Mouse (Mus musculus): ENCODE data around the gene Anxa11. TPM values are rescaled to one million over a fixed set of nuclear protein-coding genes. Genes with fewer than 3 reads are reported as not detected.
"Not testable (repeated sequence)": the region's sequence is repeated elsewhere in the genome, so short reads cannot be mapped to it uniquely, and the experiment has no call there.

Anxa11 gene
- polyA plus RNA-seq, 1 experiment from 2014 or later: 7.3 TPM

GRCm38 (mm10) chr14:25811026-25811425, 30.9 kb upstream of the Anxa11 start:
- not testable (repeated sequence) for H3K9ac ChIP-seq; ATAC-seq (ENCODE audit: low read depth); H3K27ac ChIP-seq; H3K9me3 ChIP-seq (replicated peaks); DNase-seq; H3K36me3 ChIP-seq; H3K4me3 ChIP-seq (replicated peaks); H3K27me3 ChIP-seq; H3K4me2 ChIP-seq; H3K4me1 ChIP-seq (replicated peaks)
- WGBS (ENCODE audit: insufficient replicate concordance): 57% methylated on average over 1 of the region's 1 CpGs

DNA sequence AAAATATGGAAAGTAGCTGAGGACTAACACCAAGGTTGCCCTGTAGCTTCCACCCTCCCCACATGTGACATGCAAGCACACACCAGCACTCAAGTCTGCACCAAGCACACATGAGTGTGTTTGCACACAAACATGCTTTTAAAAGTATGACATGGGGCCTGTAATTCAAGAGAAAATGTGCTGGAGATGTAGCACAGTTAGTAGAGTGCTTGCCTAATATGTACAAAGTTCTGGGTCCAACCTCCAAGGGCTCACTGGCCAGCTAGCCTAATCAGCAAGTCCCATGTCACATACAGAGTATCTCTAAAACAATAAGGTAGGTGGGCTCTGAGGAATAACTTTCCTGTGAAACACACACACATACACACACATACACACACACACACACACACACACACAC, 27.8 kb upstream of the Anxa11 start:
- ATAC-seq (ENCODE audit: low read depth) (no peak), DNase-seq (no peak)
- no peaks in the 10 kb centered on the region for H3K27me3 ChIP-seq
- no peak overlapping the region for H3K9ac ChIP-seq
- no peak overlapping the region for H3K27ac ChIP-seq
- no peaks in the 10 kb centered on the region for H3K36me3 ChIP-seq
- H3K4me3 ChIP-seq (replicated peaks): no peak overlapping the region
- H3K9me3 ChIP-seq (replicated peaks): no peaks in the 10 kb centered on the region
- no peak overlapping the region for H3K4me2 ChIP-seq
- no peaks in the 10 kb centered on the region for H3K4me1 ChIP-seq (replicated peaks)

DNA sequence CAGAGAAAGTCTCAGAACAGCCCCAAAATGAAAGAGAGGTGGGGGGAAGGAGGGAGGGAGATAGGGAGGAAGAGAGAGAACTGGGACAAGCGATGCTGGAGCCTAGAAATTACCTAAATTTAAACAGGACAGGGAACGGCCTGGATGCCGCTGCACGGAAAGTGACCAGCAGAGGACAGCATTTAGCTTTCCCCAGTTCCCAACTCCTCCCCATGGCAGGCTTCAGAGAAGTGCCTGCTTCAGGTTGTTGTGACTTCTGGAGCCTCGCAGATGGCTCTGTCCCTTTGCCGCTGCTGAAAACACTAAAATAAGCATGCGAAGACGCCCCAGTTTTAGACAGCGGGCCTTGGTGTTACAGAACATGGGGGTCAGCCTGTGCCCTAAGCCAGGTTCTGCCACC, 25.5 kb upstream of the Anxa11 start:
- no peak for ATAC-seq (ENCODE audit: low read depth)
- no peak for DNase-seq
- H3K36me3 ChIP-seq: no peaks in the 10 kb centered on the region
- H3K4me2 ChIP-seq: no peak overlapping the region
- H3K9ac ChIP-seq: no peak overlapping the region
- no peaks in the 10 kb centered on the region for H3K9me3 ChIP-seq (replicated peaks)
- WGBS (ENCODE audit: insufficient replicate concordance): 14% methylated on average over 9 of the region's 9 CpGs
- H3K27ac ChIP-seq: no peak overlapping the region
- no peak overlapping the region for H3K4me3 ChIP-seq (replicated peaks)
- H3K4me1 ChIP-seq (replicated peaks): no peaks in the 10 kb centered on the region
- no peaks in the 10 kb centered on the region for H3K27me3 ChIP-seq

DNA sequence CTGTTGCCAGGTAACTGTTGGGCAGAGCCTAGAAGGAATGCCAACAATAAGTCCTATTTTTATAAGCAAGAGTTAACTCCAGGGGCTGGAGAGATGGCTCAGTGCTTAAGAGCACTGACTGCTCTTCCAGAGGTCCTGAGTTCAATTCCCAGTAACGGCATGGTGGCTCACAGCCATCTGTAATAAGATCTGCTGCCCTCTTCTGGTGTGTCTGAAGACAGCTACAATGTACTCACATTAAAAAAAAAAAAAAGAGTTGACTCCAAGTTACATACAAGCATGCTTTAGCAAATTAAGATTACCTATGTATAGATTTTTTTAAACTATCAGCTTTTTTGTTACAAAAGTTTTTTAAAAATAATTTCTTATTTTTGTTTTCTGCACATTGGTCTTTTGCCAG, 19.4 kb upstream of the Anxa11 start:
- 56% methylated on average over 1 of the region's 1 CpGs for WGBS (ENCODE audit: insufficient replicate concordance)

DNA sequence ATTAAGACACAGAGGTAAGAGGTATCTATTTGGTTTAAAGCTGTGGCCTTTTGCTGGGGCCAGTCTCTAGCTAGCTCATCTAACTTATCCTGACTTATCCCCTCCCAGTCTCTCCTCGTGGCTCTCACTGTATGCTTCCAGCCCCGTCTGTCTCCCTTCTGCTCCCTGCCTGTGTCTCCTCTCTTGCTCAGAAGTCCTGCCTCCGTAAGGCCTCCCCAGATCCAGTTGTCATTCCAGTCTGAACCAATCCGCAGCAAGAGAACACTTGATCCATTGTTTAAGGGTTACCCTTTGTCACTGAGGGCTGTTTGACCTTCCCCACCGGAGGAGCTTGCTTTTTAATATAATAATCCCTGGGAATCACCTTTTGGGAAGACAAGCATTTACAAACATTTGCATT, 17.0 kb upstream of the Anxa11 start:
- peaks cover 3% of the 10 kb centered on the region; the same call in 1 of the 2 replicates for H3K27me3 ChIP-seq
- no peak for ATAC-seq (ENCODE audit: low read depth)

More for the DNA sequence above, 19.4 kb upstream of the Anxa11 start:
- Histone ChIP-seq H3K4me2 (no peak overlapping the region), H3K9ac (no peak overlapping the region), H3K4me1 (replicated peaks) (no peaks in the 10 kb centered on the region), H3K27ac (no peak overlapping the region), H3K9me3 (replicated peaks) (no peaks in the 10 kb centered on the region), H3K4me3 (replicated peaks) (no peak overlapping the region), H3K36me3 (no peaks in the 10 kb centered on the region), H3K27me3 (peaks cover 3% of the 10 kb centered on the region; the same call in 1 of the 2 replicates)
- no peak for DNase-seq
- ATAC-seq (ENCODE audit: low read depth): no peak

DNA sequence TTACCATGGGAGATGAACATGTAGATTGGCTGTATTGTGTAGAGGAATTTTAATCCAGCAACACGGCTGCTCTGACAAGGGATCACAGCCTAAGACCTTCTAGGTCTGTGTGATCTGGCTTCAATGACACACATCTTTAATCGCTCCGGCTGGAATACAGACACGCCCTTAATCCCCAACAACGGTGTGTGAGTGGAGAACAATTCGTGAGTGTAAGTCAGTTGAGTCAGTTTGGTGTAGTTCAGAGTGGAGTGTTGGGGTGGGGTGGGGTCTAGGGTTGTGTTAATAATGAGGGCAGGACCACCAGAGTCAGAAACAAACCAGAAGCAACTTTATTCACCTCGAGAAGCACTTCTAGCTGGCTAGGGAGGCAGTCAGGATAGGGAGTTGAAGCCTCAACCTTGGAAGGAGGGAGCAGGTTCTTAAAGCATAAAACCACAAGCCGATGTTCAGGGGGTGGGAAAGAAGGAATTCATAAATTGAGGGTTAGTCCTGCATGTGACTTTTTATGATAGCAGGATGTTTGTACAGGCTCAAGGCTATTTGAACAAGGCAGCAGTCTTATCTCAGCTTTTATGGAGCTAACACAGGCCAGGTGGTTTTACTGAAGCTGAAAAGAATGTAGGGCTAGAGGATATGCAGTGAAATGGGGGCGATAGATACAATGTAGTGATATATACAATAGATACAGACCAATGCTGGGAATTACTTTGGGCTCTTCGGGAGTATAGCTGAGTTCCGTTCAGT, 15.9 kb upstream of the Anxa11 start:
- Histone ChIP-seq H3K4me3 (replicated peaks) (no peak overlapping the region), H3K27me3 (peaks cover 3% of the 10 kb centered on the region; the same call in 1 of the 2 replicates), H3K36me3 (no peaks in the 10 kb centered on the region), H3K9ac (no peak overlapping the region), H3K4me1 (replicated peaks) (no peaks in the 10 kb centered on the region), H3K27ac (no peak overlapping the region), H3K9me3 (replicated peaks) (no peaks in the 10 kb centered on the region), H3K4me2 (no peak overlapping the region)
- DNase-seq (no peak), ATAC-seq (ENCODE audit: low read depth) (no peak)
- 70% methylated on average over 11 of the region's 11 CpGs for WGBS (ENCODE audit: insufficient replicate concordance)

More for the DNA sequence above, 17.0 kb upstream of the Anxa11 start:
- Histone ChIP-seq H3K4me1 (replicated peaks) (no peaks in the 10 kb centered on the region), H3K4me3 (replicated peaks) (no peak overlapping the region), H3K36me3 (no peaks in the 10 kb centered on the region), H3K9me3 (replicated peaks) (no peaks in the 10 kb centered on the region), H3K4me2 (no peak overlapping the region), H3K27ac (no peak overlapping the region), H3K9ac (no peak overlapping the region)
- no peak for DNase-seq
- 44% methylated on average over 5 of the region's 5 CpGs for WGBS (ENCODE audit: insufficient replicate concordance)

GRCm38 (mm10) chr14:25826866-25827265, 15.1 kb upstream of the Anxa11 start:
- no peak overlapping the region for H3K4me2 ChIP-seq
- WGBS (ENCODE audit: insufficient replicate concordance): 48% methylated on average over 2 of the region's 2 CpGs
- no peaks in the 10 kb centered on the region for H3K4me1 ChIP-seq (replicated peaks)
- DNase-seq (no peak), ATAC-seq (ENCODE audit: low read depth) (no peak)
- no peak overlapping the region for H3K27ac ChIP-seq
- H3K9ac ChIP-seq: no peak overlapping the region
- no peaks in the 10 kb centered on the region for H3K9me3 ChIP-seq (replicated peaks)
- no peak overlapping the region for H3K4me3 ChIP-seq (replicated peaks)
- H3K36me3 ChIP-seq: no peaks in the 10 kb centered on the region
- peaks cover 3% of the 10 kb centered on the region; the same call in 1 of the 2 replicates for H3K27me3 ChIP-seq

DNA sequence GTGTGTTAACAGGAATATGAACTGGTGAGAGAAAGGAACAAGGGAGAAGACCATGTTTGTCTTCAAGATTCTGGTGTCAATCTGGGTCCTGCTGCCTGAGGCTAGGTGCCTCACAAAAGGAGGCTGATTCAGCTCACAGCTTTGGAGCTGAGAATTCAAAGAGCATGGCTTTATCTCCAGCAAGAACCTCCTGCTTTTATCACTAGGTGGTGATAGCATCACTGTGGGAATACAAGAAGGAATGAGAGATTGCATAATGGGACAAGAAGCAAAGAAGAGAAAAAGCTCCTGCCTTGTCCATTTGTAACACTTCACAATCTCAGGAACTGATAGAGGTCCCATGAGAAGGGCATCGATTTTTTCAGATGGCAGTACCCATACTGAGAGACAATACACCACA, 10.6 kb upstream of the Anxa11 start:
- Histone ChIP-seq H3K27ac (no peak overlapping the region), H3K4me1 (replicated peaks) (no peaks in the 10 kb centered on the region), H3K27me3 (no peaks in the 10 kb centered on the region), H3K9me3 (replicated peaks) (no peaks in the 10 kb centered on the region), H3K36me3 (no peaks in the 10 kb centered on the region), H3K4me3 (replicated peaks) (no peak overlapping the region), H3K4me2 (no peak overlapping the region), H3K9ac (no peak overlapping the region)
- ATAC-seq (ENCODE audit: low read depth) (no peak), DNase-seq (no peak)
- WGBS (ENCODE audit: insufficient replicate concordance): 27% methylated on average over 1 of the region's 1 CpGs

DNA sequence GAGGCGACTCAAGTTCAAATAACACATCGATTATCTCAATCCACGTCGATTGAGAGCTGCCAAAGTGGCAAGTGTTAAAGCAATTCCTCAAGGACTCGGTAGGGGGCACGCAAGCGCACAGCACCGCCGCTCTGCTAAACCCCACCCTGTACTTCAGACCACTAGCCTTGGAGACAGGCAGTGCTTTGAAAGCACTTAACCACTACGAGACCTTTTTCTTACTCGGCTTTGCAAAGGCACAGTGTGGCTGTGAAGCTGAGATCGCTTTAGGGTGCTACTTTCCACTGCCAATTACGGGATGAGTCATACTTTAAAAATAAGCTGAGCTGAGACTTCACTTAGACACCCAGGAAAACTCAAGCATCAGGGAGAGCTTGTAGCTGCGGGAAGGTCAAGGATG, 9.7 kb upstream of the Anxa11 start:
- ATAC-seq (ENCODE audit: low read depth): no peak
- 7% methylated on average over 14 of the region's 14 CpGs for WGBS (ENCODE audit: insufficient replicate concordance)
- no peak overlapping the region for H3K9ac ChIP-seq
- no peak overlapping the region for H3K4me2 ChIP-seq
- no peaks in the 10 kb centered on the region for H3K27me3 ChIP-seq
- no peak overlapping the region for H3K27ac ChIP-seq
- H3K4me1 ChIP-seq (replicated peaks): no peaks in the 10 kb centered on the region
- DNase-seq: peak; percentile 18
- no peaks in the 10 kb centered on the region for H3K36me3 ChIP-seq
- no peak overlapping the region for H3K4me3 ChIP-seq (replicated peaks)
- H3K9me3 ChIP-seq (replicated peaks): no peaks in the 10 kb centered on the region

DNA sequence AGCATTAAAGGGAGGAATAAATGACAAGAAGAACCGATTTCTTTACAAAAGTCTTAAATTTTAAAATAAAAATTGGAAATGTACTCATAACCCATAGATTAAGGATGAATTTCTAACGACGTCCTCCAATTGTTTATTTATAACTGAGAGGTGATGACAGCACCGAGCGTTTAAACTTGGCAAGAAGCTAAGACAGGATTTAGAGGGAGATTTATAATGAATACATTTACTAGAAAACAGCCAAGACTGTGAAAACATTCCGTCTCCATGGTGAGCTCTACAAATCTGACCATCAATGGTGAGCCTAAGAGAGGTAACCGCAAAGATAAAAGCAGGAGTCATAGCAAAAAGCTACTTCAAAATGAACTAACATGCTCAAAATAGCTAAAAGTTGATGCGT, 3.5 kb upstream of the Anxa11 start:
- no peak for DNase-seq

GRCm38 (mm10) chr14:25839791-25840190, 2.2 kb upstream of the Anxa11 start:
- no peak overlapping the region for H3K9ac ChIP-seq
- peaks cover 20% of the 10 kb centered on the region for H3K4me1 ChIP-seq (replicated peaks)
- no peak overlapping the region for H3K4me2 ChIP-seq
- H3K27me3 ChIP-seq: peaks cover 6% of the 10 kb centered on the region; the same call in 1 of the 2 replicates
- H3K4me3 ChIP-seq (replicated peaks): no peak overlapping the region
- DNase-seq: no peak
- WGBS (ENCODE audit: insufficient replicate concordance): 41% methylated on average over 7 of the region's 7 CpGs
- H3K36me3 ChIP-seq: no peaks in the 10 kb centered on the region
- H3K27ac ChIP-seq: no peak overlapping the region
- ATAC-seq (ENCODE audit: low read depth): no peak
- no peaks in the 10 kb centered on the region for H3K9me3 ChIP-seq (replicated peaks)

More for the DNA sequence above, 3.5 kb upstream of the Anxa11 start:
- Histone ChIP-seq H3K9ac (no peak overlapping the region), H3K4me2 (no peak overlapping the region), H3K4me1 (replicated peaks) (peaks cover 19% of the 10 kb centered on the region), H3K27ac (no peak overlapping the region), H3K4me3 (replicated peaks) (no peak overlapping the region), H3K9me3 (replicated peaks) (no peaks in the 10 kb centered on the region), H3K36me3 (no peaks in the 10 kb centered on the region), H3K27me3 (peaks cover 6% of the 10 kb centered on the region; the same call in 1 of the 2 replicates)
- ATAC-seq (ENCODE audit: low read depth): no peak
- WGBS (ENCODE audit: insufficient replicate concordance): 67% methylated on average over 8 of the region's 8 CpGs

GRCm38 (mm10) chr14:25840961-25841360, 995 bp upstream of the Anxa11 start:
- WGBS (ENCODE audit: insufficient replicate concordance): 52% methylated on average over 7 of the region's 7 CpGs
- Histone ChIP-seq H3K4me3 (replicated peaks) (no peak overlapping the region), H3K27ac (no peak overlapping the region), H3K4me1 (replicated peaks) (peaks cover 20% of the 10 kb centered on the region), H3K27me3 (peaks cover 6% of the 10 kb centered on the region; the same call in 1 of the 2 replicates), H3K9ac (no peak overlapping the region), H3K9me3 (replicated peaks) (no peaks in the 10 kb centered on the region), H3K36me3 (no peaks in the 10 kb centered on the region), H3K4me2 (no peak overlapping the region)
- ATAC-seq (ENCODE audit: low read depth) (no peak), DNase-seq (no peak)
